Mouse (Mus musculus): ENCODE data around the gene Olfr693. TPM values are rescaled to one million over a fixed set of nuclear protein-coding genes. Genes with fewer than 3 reads are reported as not detected.
"Not testable (repeated sequence)": the region's sequence is repeated elsewhere in the genome, so short reads cannot be mapped to it uniquely, and the experiment has no call there.

The Olfr693 gene
- not detected in 2 replicates for polyA plus RNA-seq (2012; rRNA removed)

DNA sequence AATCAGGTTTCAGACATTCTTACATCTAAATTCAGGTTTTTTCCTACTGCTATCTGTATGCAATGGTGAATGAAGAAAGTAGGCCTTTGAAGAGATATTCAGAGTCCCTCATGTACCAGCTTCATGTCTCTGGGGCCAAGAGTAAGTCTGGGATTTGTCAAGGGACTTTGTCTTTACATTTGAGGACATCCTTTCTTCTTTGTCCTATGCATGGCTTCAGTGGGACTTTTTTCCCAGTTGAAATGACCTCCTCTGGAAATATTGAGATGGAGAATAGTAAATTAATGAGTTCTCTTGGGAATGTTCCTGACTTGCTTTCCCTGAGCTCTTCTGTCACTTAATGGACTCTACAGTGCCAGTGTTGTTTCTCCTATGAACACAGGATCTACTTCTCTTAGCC, at the start of gene Olfr693:
Olfr693 (minus strand) TSS at position 101 of the 400 bp plus-strand sequence.
- DNase-seq (ENCODE audit: low read depth), result no peak

DNA sequence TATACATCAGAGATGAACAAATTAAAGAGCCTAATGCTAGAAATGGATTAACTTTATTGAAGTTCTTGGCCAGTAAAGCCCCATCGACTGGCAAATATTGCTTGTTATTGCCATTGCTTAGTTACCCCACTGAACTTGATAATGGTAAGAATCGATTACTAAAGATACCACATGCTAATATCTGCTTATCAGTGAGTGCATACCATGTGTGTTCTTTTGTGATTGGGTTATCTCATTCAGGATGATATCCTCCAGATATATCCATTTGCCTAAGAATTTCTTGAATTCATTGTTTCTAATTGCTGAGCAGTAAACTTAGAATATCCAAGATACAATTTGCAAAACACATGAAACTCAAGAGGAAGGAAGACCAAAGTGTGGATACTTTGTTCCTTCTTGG, 45.3 kb upstream of the Olfr693 start:
- not testable (repeated sequence) for DNase-seq (ENCODE audit: low read depth)

DNA sequence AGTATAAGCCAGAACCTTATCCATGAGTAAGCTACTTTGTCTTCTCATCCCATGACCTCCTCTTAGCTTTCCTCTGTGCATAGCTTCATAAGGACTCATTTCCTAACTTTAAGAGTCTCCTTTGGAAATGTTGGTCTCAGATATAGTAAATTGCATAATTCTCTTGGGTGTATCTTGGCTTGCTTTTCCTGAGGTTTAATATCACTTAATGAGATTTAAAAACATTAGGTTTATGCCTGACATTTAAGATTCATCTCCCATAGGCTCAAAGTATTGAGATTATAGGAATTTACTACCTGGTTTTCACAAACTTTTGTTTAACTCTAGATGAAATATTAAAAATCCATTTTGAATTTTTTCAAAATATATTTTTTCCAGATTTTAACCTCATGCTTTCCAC, 35.9 kb upstream of the Olfr693 start, which contains the start of gene Olfr695:
Olfr695 (minus strand) TSS at position 101 of the 400 bp plus-strand sequence.
- DNase-seq (ENCODE audit: low read depth), result no peak

DNA sequence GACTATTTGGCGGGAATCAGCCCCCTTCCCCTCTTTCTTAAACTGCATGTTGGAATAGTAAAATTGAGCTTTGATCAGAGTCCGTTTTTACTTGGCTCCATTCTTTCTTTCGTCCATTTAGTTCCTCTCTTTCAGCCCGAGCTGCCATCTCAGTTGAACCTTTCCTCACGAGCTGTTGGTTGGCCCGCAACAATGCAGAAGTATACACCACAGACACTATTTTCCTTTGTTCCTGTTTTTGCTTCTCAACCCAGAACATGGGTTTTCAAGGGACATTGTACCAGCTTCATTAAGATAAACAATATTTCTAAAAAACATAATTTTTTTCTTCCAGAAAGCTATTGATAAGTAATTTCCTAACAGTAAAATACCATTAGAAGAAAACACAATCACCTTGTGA, 31.1 kb upstream of the Olfr693 start:
- no peak for DNase-seq (ENCODE audit: low read depth)

DNA sequence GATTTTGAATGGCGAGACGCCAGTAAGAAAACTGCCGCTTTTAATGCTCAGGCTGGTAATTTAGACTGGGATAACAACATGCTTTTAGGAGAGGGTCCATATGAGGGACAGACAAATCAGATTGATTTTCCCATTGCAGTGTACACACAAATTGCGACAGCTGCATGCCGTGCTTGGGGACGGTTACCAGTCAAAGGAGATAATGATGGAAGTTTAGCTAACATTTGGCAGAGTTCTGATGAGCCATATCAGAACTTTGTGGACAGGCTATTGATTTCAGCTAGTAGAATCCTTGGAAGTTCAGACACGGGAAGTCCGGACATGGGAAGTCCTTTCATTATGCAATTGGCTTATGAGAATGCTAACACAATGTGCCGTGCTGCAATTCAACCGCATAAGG, 27.3 kb upstream of the Olfr693 start:
- DNase-seq (ENCODE audit: low read depth), result not testable (repeated sequence)

DNA sequence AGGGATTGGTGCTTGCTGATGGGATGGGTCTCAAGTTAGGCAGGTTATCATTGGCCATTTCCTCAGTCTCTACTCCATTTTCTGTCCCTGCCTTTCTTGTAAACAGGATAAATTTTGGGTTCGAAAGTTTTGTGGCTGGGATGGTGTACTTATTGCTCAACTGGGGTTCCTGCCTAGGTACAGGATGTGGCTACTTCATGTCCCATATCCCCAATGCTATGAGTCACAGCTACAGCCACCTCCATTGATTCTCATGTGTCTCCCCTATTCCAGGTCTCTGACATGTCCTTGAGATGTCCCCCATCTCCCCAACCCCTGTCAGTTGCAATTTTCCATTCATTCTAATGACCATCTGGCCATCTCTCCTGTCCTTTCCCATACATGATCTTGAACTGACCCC, 16.5 kb upstream of the Olfr693 start:
- no peak for DNase-seq (ENCODE audit: low read depth)

DNA sequence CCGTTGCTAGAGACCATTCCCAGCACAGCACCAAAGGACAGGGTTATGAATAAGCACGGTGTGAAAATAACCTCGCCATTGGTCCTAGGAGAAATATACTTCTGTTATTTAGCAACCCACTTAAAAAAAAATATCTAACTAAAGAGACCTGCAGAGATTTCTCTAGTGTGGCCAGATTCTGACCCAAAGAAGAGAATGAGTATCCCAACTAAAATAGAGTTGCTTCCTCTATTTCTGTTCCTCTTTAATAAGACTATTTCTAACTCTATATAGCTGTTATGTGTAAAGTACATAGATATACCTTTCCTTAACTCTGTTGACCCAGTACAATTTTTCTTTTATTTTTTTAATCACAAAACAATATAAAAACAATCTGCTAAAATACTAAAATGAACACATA, 12.6 kb upstream of the Olfr693 start:
- no peak for DNase-seq (ENCODE audit: low read depth)

DNA sequence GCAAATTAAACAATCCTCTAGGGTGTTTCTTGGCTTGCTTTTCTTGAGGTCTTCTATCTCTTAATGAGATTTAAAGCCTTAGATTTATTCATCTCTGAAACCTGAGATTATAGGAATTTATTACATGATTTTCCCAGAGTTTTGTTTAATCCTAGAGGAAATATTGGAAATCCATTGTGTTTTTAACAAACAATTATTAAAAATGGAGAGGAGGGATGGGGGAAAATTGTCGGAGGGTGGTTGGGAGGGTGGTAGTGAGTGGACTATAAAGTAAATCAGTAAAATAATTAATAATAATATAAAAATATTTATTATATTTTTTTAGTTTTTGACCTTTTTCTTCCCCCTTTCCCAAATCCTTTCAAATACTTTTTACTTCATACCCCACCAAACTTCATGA, 11.3 kb upstream of the Olfr693 start, which contains the start of gene Olfr694:
Olfr694 (minus strand) TSS at position 101 of the 400 bp plus-strand sequence.
- no peak for DNase-seq (ENCODE audit: low read depth)

DNA sequence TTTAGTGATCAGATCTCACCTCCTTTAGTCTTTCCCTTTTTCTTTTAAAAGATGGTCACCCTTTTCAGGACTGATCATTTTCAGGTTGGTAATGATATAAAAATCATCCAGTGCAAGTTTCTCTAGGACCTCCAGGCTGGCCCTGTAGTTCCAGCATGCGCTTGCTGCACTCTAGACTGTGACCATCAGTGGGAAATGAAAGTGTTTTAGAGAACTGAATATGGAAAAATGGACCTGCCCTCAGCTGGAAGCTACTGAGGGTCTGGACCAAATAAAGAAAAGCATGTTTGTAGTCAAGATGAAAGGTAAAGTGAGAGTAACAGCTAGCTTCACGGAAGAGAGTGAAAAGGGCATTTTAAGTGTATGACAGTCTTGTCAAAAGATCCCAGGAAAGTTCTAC, 5.0 kb upstream of the Olfr693 start:
- no peak for DNase-seq (ENCODE audit: low read depth)

DNA sequence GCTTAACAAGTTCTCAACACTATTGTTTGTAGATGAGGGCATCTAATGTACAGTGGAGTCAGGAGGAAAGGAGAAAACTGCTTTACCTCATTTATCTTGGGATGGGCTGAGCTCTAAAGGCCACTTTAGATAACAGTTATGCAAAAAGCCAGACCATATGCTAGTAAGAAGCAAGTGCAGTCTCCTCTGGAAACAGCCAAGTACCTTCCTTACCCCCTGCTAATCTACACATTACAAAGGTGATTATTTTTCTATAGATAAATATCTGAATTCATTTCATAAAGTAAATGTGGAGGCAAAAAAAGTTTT, 28.1 kb downstream of the Olfr693 start:
- DNase-seq (ENCODE audit: low read depth), result no peak

DNA sequence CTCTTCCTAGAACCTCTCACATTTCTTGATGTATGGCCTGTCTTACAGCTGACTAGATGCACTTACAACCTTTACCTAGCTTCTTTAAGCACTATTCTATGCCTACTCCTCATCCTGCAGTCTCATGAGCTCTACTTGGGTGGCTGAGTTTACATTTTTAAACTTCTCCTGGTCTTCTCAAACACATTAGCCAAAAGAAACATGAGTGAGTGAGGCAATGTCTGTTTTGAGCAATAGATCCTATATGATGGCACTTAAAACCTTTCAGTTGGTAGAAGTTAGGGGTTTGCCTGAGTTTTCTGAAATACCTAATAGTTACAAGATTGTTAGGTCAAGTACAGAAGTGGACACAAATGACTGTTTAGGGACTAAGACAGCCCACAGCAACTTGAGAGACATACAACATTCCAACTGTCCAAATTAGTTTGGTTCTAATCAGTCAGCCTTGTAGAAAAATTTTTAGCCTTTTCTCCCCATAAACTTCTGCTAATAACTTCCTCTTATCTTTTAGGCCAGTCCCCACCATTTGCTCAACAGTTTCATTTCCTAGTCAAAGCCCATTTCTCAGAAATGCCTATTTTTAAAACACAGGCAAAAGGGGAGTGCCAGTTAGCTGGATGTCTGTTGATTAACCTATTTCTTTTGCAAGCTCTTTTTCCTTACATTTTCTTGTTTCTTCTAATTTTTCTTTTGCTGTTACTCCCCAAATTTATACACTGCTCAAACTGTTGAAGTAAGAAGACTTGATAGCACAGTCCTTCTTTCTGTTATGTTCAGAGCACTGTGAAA, 28.6 kb downstream of the Olfr693 start:
- DNase-seq (ENCODE audit: low read depth), result no peak

DNA sequence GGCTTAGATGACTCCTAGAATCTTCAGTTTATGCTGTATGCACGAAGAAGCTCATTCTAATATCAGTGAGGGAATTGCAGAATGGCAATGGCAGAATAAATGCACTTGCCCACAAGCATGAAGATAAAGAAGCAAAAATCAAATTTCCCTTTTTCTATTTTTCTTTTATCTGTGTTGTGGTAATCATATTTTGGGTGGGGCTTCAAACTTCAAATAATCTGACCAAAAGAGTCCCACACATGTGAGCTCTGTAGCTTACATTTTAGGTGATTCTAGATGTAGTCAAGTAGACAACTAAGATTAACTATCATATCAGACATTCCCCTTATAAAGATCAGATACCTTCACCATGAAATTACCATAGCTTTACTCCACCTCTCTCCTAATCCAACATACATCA, 30.6 kb downstream of the Olfr693 start:
- no peak for DNase-seq (ENCODE audit: low read depth)

DNA sequence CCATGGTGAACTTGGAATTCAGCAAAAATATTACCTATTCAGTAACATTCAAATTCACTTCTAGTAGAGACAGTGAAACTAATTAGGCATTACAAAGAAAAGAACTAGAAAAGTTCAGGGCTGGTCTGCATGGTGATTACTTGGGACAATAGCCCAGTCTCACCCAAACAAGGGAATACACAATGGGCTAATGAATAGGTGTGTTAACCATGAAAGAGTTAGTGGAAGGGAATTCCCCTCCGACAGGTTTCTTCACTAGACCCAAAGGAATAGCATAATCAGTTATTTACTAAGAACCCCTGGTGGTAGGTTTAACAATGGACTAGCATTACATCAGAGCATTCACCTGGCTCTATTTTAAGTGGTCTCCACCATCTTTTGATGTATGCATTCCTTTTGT, 35.1 kb downstream of the Olfr693 start:
- DNase-seq (ENCODE audit: low read depth), result no peak

DNA sequence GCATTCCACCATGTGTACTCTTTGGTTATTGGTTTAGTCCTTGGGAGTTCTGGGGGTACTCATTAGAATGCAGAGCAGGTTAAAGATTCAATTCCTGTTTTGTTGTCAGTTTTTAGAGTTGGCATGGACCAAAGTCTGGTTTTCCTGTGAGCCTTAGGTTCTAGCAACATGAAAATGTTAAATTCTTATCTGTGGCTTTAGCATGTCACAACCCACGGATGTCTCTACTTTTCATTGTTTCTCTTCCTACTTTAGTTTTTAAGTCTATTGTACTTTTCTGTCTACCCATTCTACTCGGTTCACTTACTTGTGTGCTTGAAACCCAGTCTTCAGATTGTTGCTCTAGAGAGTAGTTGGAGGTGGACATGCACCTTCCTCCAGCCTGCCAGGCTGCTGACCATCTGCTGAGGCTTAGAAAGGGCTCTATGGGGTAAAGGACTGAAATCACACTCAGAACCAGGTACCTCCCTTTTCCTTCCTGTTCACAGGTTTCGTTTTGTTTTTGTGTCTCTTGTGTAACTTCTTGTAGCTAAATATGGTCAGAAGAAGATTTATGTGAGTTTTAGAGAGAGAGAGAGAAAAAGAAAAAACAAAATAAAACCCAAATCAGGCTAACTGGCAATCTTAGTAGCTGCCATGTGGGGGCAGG, 36.0 kb downstream of the Olfr693 start:
- DNase-seq (ENCODE audit: low read depth), result no peak

DNA sequence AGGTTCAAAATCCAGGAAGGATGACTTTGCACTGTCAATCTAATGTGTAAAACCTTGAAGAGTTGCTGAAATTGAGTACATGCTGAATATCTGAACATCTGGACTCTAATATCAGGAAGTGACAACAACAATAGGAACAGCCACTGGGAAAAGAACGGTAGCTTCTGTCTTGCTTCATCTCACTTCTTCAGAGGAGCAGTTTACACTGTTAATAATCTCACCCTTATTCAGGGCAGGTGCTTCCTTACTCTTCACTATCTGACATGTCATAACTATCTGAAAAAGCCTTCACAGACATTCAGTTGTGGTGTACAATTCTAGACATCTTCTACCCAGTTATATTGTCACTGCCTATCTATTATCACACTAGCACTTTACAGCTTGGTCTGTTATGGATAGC, 39.5 kb downstream of the Olfr693 start:
- no peak for DNase-seq (ENCODE audit: low read depth)

DNA sequence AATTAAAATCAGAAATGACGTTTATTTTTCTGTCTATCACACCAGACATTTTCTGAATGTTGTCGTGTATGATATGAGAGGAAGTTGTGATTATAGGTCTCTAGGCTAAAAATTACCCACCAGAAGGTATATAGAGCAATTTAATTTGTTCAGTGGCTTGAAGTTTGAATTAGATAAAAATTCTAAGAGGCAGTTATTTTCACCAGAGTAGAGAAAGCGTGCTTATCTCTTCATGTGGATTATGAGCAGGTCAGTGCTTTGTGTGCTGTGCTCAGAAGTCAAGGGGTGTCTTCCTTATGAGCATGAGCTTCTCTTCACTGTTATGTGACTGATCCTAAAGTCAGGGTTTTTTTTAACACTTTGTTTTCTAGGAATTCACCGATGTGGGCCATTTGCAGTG, 44.8 kb downstream of the Olfr693 start:
- no peak for DNase-seq (ENCODE audit: low read depth)

Other genes with a start within 250 kb of the Olfr693 start
- not detected in 2 replicates for gene Olfr694, start 11.2 kb upstream of the Olfr693 start, polyA plus RNA-seq (2012; rRNA removed)
- not detected in 2 replicates for gene Olfr695, start 35.8 kb upstream of the Olfr693 start, polyA plus RNA-seq (2012; rRNA removed)
- not detected in 2 replicates for gene Olfr697, start 61.9 kb upstream of the Olfr693 start, polyA plus RNA-seq (2012; rRNA removed)
- not detected in 2 replicates for gene Olfr698, start 74.8 kb upstream of the Olfr693 start, polyA plus RNA-seq (2012; rRNA removed)
- not detected in 2 replicates for gene Olfr699, start 112.6 kb upstream of the Olfr693 start, polyA plus RNA-seq (2012; rRNA removed)
- gene Olfr700, start 128.2 kb upstream of the Olfr693 start, polyA plus RNA-seq (2012; rRNA removed), result not detected in 2 replicates
- gene Olfr701, start 133.5 kb upstream of the Olfr693 start, polyA plus RNA-seq (2012; rRNA removed), result 0.14 TPM in 1 of 2 replicates, not detected in the other
- gene Olfr702, start 153.3 kb upstream of the Olfr693 start, polyA plus RNA-seq (2012; rRNA removed), result not detected in 2 replicates
- not detected in 2 replicates for gene Olfr703, start 162.8 kb upstream of the Olfr693 start, polyA plus RNA-seq (2012; rRNA removed)
- not detected in 2 replicates for gene Olfr704, start 182.6 kb upstream of the Olfr693 start, polyA plus RNA-seq (2012; rRNA removed)
- gene Olfr705, start 196.3 kb upstream of the Olfr693 start, polyA plus RNA-seq (2012; rRNA removed), result not detected in 2 replicates
- not detected in 2 replicates for gene Olfr706, start 207.6 kb upstream of the Olfr693 start, polyA plus RNA-seq (2012; rRNA removed)
- not detected in 2 replicates for gene Olfr707, start 220.7 kb upstream of the Olfr693 start, polyA plus RNA-seq (2012; rRNA removed)
- not detected in 2 replicates for gene Olfr1532-ps1, start 227.4 kb upstream of the Olfr693 start, polyA plus RNA-seq (2012; rRNA removed)